Mouse (Mus musculus): ENCODE results near the gene Eme1.

Eme1 gene

DNA sequence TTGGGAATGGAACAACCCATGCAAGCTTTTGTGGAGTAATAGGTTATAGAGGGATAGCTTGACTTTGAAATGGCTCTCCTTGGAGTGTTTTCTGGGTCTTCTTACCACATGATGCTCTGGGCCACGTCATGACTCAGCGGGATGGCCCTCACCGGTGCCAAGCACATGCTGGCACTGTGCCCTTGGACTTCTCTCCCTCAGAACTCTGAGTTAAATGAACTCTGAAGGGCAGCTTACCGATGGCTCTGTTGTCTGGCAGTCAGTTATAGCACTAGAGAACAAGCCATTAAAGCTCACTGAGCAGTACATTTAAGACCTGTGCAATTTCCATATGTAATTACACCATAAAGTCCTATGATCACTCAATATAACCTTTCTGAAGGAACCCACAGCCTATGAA is 56.4 kb downstream of the Eme1 start:
- DNase-seq (ENCODE audit: low spot score), result peak; percentile 66

DNA sequence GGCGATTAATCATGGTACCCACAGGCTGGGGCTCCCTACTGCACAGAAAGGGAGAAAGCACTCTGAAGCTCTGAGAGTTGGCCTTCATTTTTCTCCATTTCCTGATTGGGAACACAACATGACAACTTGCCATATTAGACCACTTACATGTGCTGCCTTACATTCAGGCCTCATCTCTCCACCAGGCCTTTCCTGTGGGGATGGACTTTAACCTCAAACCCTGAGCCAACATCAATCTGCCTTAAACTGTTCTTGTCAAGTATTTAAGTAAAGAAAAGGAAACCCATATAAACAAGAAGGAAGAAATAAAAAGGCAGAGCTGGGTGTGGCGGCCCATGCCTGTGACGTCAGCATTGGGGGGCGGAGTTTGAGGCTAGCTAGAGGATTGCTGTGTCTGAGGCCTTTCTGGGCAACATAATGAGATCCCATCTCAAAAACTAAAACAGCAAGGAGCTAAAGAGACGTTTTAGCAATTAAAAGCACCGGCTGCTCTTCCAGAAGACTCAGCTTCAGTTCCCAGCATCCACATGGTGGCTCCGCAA is 57.4 kb downstream of the Eme1 start:
- no peak for DNase-seq (ENCODE audit: low spot score)
